Mouse (Mus musculus) embryonic facial prominence, embryonic 10.5 days (tissue): ENCODE results near the gene Mt3. TPM values are rescaled to one million over a fixed set of nuclear protein-coding genes. Genes with fewer than 3 reads are reported as not detected.

Source experiments
- DNase-seq: peaks from one replicate; pipeline ENCODE4 v3.0.0-alpha.2; 2017; ENCODE audit warnings: low spot score
- H3K27ac ChIP-seq: fragments of 300-500 bp; sonication (generic); replicated peaks from 2 replicates; pipeline ENCODE4 v1.5.1; 2016; ENCODE audit warnings: mild to moderate bottlenecking
- H3K27me3 ChIP-seq: fragments of 300-500 bp; sonication (generic); replicated peaks from 2 replicates; pipeline ENCODE4 v1.6.1; 2016; ENCODE audit warnings: low read depth, mild to moderate bottlenecking; ENCODE audit not compliant: poor library complexity, severe bottlenecking
- H3K36me3 ChIP-seq: fragments of 300-500 bp; sonication (generic); replicated peaks from 2 replicates; pipeline ENCODE4 v1.6.1; 2016; ENCODE audit warnings: mild to moderate bottlenecking, moderate library complexity
- H3K4me1 ChIP-seq: fragments of 300-500 bp; sonication (generic); 2 replicates; pipeline ENCODE4 v1.6.1; 2016
- H3K4me3 ChIP-seq: fragments of 300-500 bp; sonication (generic); 2 replicates; pipeline ENCODE4 v1.5.1; 2016; ENCODE audit warnings: mild to moderate bottlenecking, moderate library complexity
- H3K9me3 ChIP-seq: fragments of 300-500 bp; sonication (generic); 2 replicates; pipeline ENCODE4 v1.6.1; 2016; ENCODE audit warnings: mild to moderate bottlenecking
- WGBS: fragments of 180-500 bp; shearing (Covaris S2); methylation state at CpG from one replicate; pipeline ENCODE4 v1.1.7; 2016; 5-methylcytosine and 5-hydroxymethylcytosine counted together
- polyA plus RNA-seq: library from polyadenylated mRNA; unstranded; fragments of >200 nt; fragmentation: Nextera tagmentation; extraction: Ambion mirVana; gene quantifications from 2 replicates; pipeline ENCODE4 v1.2.1, GENCODE M21; 2016

Gene Mt3
- polyA plus RNA-seq, 1 experiment from 2014 or later = 10.0 TPM

GRCm38 (mm10) chr8:94194591-94195223 is 42.3 kb downstream of the Mt3 start:
- no peak for DNase-seq
- no peaks in the 10 kb centered on the region for H3K36me3 ChIP-seq
- H3K27me3 ChIP-seq = peaks cover 9% of the 10 kb centered on the region; the same call in 1 of the 2 replicates
- H3K9me3 ChIP-seq = no peaks in the 10 kb centered on the region
- H3K4me3 ChIP-seq = no peak overlapping the region
- no peak overlapping the region for H3K27ac ChIP-seq
- 85% methylated on average over 7 of the region's 7 CpGs for WGBS
- H3K4me1 ChIP-seq = peaks cover 22% of the 10 kb centered on the region

GRCm38 (mm10) chr8:94199202-94199869 is 46.9 kb downstream of the Mt3 start:
- no peaks in the 10 kb centered on the region for H3K4me1 ChIP-seq
- no peak overlapping the region for H3K27ac ChIP-seq
- WGBS = 45% methylated on average over 10 of the region's 10 CpGs
- no peak overlapping the region for H3K4me3 ChIP-seq
- H3K36me3 ChIP-seq = no peaks in the 10 kb centered on the region
- peak; percentile 75 for DNase-seq
- H3K9me3 ChIP-seq = no peaks in the 10 kb centered on the region
- H3K27me3 ChIP-seq = no peaks in the 10 kb centered on the region

Other genes with a start within 250 kb of the Mt3 start
- 37.6 and 39.1 TPM in 2 replicates for gene Amfr, start 139.8 kb upstream of the Mt3 start, polyA plus RNA-seq
- gene Nudt21, start 115.6 kb upstream of the Mt3 start, polyA plus RNA-seq = 155 and 158 TPM in 2 replicates
- 14.0 and 14.4 TPM in 2 replicates for gene Ogfod1, start 115.4 kb upstream of the Mt3 start, polyA plus RNA-seq
- 12.6 and 16.6 TPM in 2 replicates for gene Bbs2, start 53.7 kb upstream of the Mt3 start, polyA plus RNA-seq
- gene Mt4, start 15.4 kb upstream of the Mt3 start, polyA plus RNA-seq = not detected in 2 replicates
- 55.1 and 61.0 TPM in 2 replicates for gene Mt2, start 20.1 kb downstream of the Mt3 start, polyA plus RNA-seq
- gene Mt1, start 26.5 kb downstream of the Mt3 start, polyA plus RNA-seq = 184 and 196 TPM in 2 replicates
- 150 and 152 TPM in 2 replicates for gene Nup93, start 62.0 kb downstream of the Mt3 start, polyA plus RNA-seq
- 0.05 TPM in 1 of 2 replicates, not detected in the other for gene Slc12a3, start 176.6 kb downstream of the Mt3 start, polyA plus RNA-seq
- 53.2 and 58.8 TPM in 2 replicates for gene Herpud1, start 233.8 kb downstream of the Mt3 start, polyA plus RNA-seq